Mouse (Mus musculus) liver, embryonic 12.5 days (tissue): Measurements from ENCODE around the gene Sp9. TPM values are rescaled to one million over a fixed set of nuclear protein-coding genes. Genes with fewer than 3 reads are reported as not detected.

Experiments
- ATAC-seq: fragments of 200-750 bp; cut with Nextera tagmentation; 2 replicates; pipeline ENCODE4 v1.8.0; 2017; ENCODE audit warnings: moderate number of reproducible peaks, mild to moderate bottlenecking, moderate library complexity
- H3K27ac ChIP-seq: fragments of 300-500 bp; sonication (generic); 2 replicates; pipeline ENCODE4 v1.5.1; 2016; ENCODE audit warnings: mild to moderate bottlenecking
- H3K27me3 ChIP-seq: fragments of 300-500 bp; sonication (generic); replicated peaks from 2 replicates; pipeline ENCODE4 v1.6.1; 2016; ENCODE audit warnings: mild to moderate bottlenecking, moderate library complexity
- H3K36me3 ChIP-seq: fragments of 300-500 bp; sonication (generic); 2 replicates; pipeline ENCODE4 v1.6.1; 2016; ENCODE audit warnings: mild to moderate bottlenecking, moderate library complexity
- H3K4me1 ChIP-seq: fragments of 300-500 bp; sonication (generic); 2 replicates; pipeline ENCODE4 v1.6.1; 2016
- H3K4me2 ChIP-seq: fragments of 300-500 bp; sonication (generic); 2 replicates; pipeline ENCODE4 v1.6.1; 2016; ENCODE audit warnings: mild to moderate bottlenecking, moderate library complexity
- H3K4me3 ChIP-seq: fragments of 300-500 bp; sonication (generic); 2 replicates; pipeline ENCODE4 v1.5.1; 2016; ENCODE audit warnings: mild to moderate bottlenecking, moderate library complexity
- H3K9ac ChIP-seq: fragments of 300-500 bp; sonication (generic); 2 replicates; pipeline ENCODE4 v1.6.1; 2016; ENCODE audit warnings: mild to moderate bottlenecking, moderate library complexity
- H3K9me3 ChIP-seq: fragments of 300-500 bp; sonication (generic); replicated peaks from 2 replicates; pipeline ENCODE4 v1.6.1; 2016; ENCODE audit warnings: mild to moderate bottlenecking, moderate library complexity
- WGBS: fragments of 180-500 bp; shearing (Covaris S2); methylation state at CpG from one replicate; pipeline ENCODE4 v1.1.7; 2016; ENCODE audit not compliant: insufficient replicate concordance; 5-methylcytosine and 5-hydroxymethylcytosine counted together
- polyA plus RNA-seq: library from polyadenylated mRNA; unstranded; fragments of >200 nt; fragmentation: Nextera tagmentation; extraction: Ambion mirVana; gene quantifications from 2 replicates; pipeline ENCODE4 v1.2.1, GENCODE M21; 2016

Gene Sp9
- polyA plus RNA-seq, 1 experiment from 2014 or later, result not detected

- Histone ChIP-seq H3K36me3 (peaks cover 76% of the 10 kb centered on the region), H3K4me1 (peaks cover 56% of the 10 kb centered on the region)
Observed at GRCm38 (mm10) chr2:73298154-73298553, 26.4 kb downstream of the Sp9 start.

GRCm38 (mm10) chr2:73298841-73299240 is 27.1 kb downstream of the Sp9 start:
- no peaks in the 10 kb centered on the region for H3K9me3 ChIP-seq
- H3K27ac ChIP-seq, result no peak overlapping the region
- no peak overlapping the region for H3K9ac ChIP-seq
- ATAC-seq, result no peak
- H3K4me3 ChIP-seq, result no peak overlapping the region
- 77% methylated on average over 3 of the region's 3 CpGs for WGBS
- no peaks in the 10 kb centered on the region for H3K27me3 ChIP-seq
- H3K4me1 ChIP-seq, result peaks cover 60% of the 10 kb centered on the region
- H3K4me2 ChIP-seq, result no peak overlapping the region
- peaks cover 76% of the 10 kb centered on the region for H3K36me3 ChIP-seq

More at GRCm38 (mm10) chr2:73298154-73298553, 26.4 kb downstream of the Sp9 start:
- H3K4me2 ChIP-seq, result no peak overlapping the region
- H3K27me3 ChIP-seq, result no peaks in the 10 kb centered on the region
- H3K9ac ChIP-seq, result no peak overlapping the region
- peak overlapping the region; percentile 24; the same call in 1 of the 2 replicates for H3K27ac ChIP-seq
- no peaks in the 10 kb centered on the region for H3K9me3 ChIP-seq
- ATAC-seq, result peak; percentile 49
- WGBS, result 69% methylated on average over 7 of the region's 7 CpGs
- H3K4me3 ChIP-seq, result no peak overlapping the region

- Histone ChIP-seq H3K27ac (peak overlapping the region; percentile 87), H3K4me1 (peaks cover 46% of the 10 kb centered on the region), H3K27me3 (no peaks in the 10 kb centered on the region), H3K36me3 (peaks cover 82% of the 10 kb centered on the region), H3K4me2 (peak overlapping the region; percentile 51), H3K9ac (peak overlapping the region; percentile 15; the same call in 1 of the 2 replicates), H3K4me3 (no peak overlapping the region), H3K9me3 (no peaks in the 10 kb centered on the region)
- peak; percentile 94 for ATAC-seq
- 18% methylated on average over 1 of the region's 1 CpGs for WGBS
Observed at GRCm38 (mm10) chr2:73301979-73302378, 30.3 kb downstream of the Sp9 start.

- peak overlapping the region; percentile 87 for H3K27ac ChIP-seq
- peaks cover 84% of the 10 kb centered on the region for H3K36me3 ChIP-seq
- H3K4me2 ChIP-seq, result 0 out of 2 replicates have a peak overlapping the region, but pooled peaks have one; percentile 51
Observed at GRCm38 (mm10) chr2:73302722-73303121, 31.0 kb downstream of the Sp9 start.

GRCm38 (mm10) chr2:73304506-73304905 is 32.8 kb downstream of the Sp9 start:
- ATAC-seq, result no peak
- Histone ChIP-seq H3K27me3 (no peaks in the 10 kb centered on the region), H3K27ac (no peak overlapping the region), H3K9me3 (no peaks in the 10 kb centered on the region), H3K4me2 (no peak overlapping the region), H3K4me1 (peaks cover 30% of the 10 kb centered on the region), H3K4me3 (no peak overlapping the region), H3K9ac (no peak overlapping the region), H3K36me3 (peaks cover 86% of the 10 kb centered on the region)
- 91% methylated on average over 5 of the region's 5 CpGs for WGBS

More at GRCm38 (mm10) chr2:73302722-73303121, 31.0 kb downstream of the Sp9 start:
- no peak overlapping the region for H3K4me3 ChIP-seq
- H3K9ac ChIP-seq, result peak overlapping the region; percentile 15; the same call in 1 of the 2 replicates
- WGBS, result 69% methylated on average over 9 of the region's 9 CpGs
- H3K4me1 ChIP-seq, result peaks cover 44% of the 10 kb centered on the region
- H3K27me3 ChIP-seq, result no peaks in the 10 kb centered on the region
- ATAC-seq, result no peak
- no peaks in the 10 kb centered on the region for H3K9me3 ChIP-seq

- Histone ChIP-seq H3K4me2 (no peak overlapping the region), H3K9me3 (no peaks in the 10 kb centered on the region), H3K27me3 (no peaks in the 10 kb centered on the region), H3K4me3 (no peak overlapping the region), H3K4me1 (peaks cover 30% of the 10 kb centered on the region), H3K27ac (no peak overlapping the region), H3K36me3 (peaks cover 90% of the 10 kb centered on the region), H3K9ac (no peak overlapping the region)
- no peak for ATAC-seq
- 87% methylated on average over 7 of the region's 7 CpGs for WGBS
Observed at GRCm38 (mm10) chr2:73306006-73306405, 34.3 kb downstream of the Sp9 start.

GRCm38 (mm10) chr2:73312152-73313116 is 40.7 kb downstream of the Sp9 start, which contains the start of the genes Scrn3 and Cir1:
Gene Scrn3, plus strand, starts transcription at chr2:73312601.
Gene Cir1, minus strand, starts transcription at chr2:73312701.
- H3K4me2 ChIP-seq, result peak within 1 kb of the TSS; percentile 78
- H3K4me1 ChIP-seq, result peaks cover 28% of the 10 kb centered on the region
- H3K27ac ChIP-seq, result peak within 1 kb of the TSS; percentile 96
- H3K27me3 ChIP-seq, result no peaks in the 10 kb centered on the region
- H3K4me3 ChIP-seq, result peak within 1 kb of the TSS; percentile 96
- H3K36me3 ChIP-seq, result peaks cover 39% of the 10 kb centered on the region
- H3K9ac ChIP-seq, result peak within 1 kb of the TSS; percentile 91
- peak; percentile 94 for ATAC-seq
- under 1% methylated on average over 64 of the region's 64 CpGs for WGBS
- no peaks in the 10 kb centered on the region for H3K9me3 ChIP-seq

GRCm38 (mm10) chr2:73313117-73313501 is 41.4 kb downstream of the Sp9 start:
- H3K4me3 ChIP-seq, result peak overlapping the region; percentile 96
- H3K9ac ChIP-seq, result peak overlapping the region; percentile 91
- WGBS, result 14% methylated on average over 14 of the region's 14 CpGs
- peak overlapping the region; percentile 78 for H3K4me2 ChIP-seq
- peaks cover 39% of the 10 kb centered on the region for H3K36me3 ChIP-seq
- ATAC-seq, result peak; percentile 44
- no peaks in the 10 kb centered on the region for H3K9me3 ChIP-seq
- H3K27ac ChIP-seq, result peak overlapping the region; percentile 96
- H3K27me3 ChIP-seq, result no peaks in the 10 kb centered on the region
- H3K4me1 ChIP-seq, result peaks cover 28% of the 10 kb centered on the region

GRCm38 (mm10) chr2:73314311-73314710 is 42.6 kb downstream of the Sp9 start:
- no peak overlapping the region for H3K4me3 ChIP-seq
- no peak for ATAC-seq
- no peaks in the 10 kb centered on the region for H3K27me3 ChIP-seq
- 88% methylated on average over 3 of the region's 3 CpGs for WGBS
- no peaks in the 10 kb centered on the region for H3K9me3 ChIP-seq
- H3K36me3 ChIP-seq, result peaks cover 36% of the 10 kb centered on the region
- peak overlapping the region; percentile 96; the same call in 1 of the 2 replicates for H3K27ac ChIP-seq
- H3K9ac ChIP-seq, result peak overlapping the region; percentile 91
- peaks cover 28% of the 10 kb centered on the region for H3K4me1 ChIP-seq
- peak overlapping the region; percentile 78 for H3K4me2 ChIP-seq

- no peak for ATAC-seq
- Histone ChIP-seq H3K4me2 (no peak overlapping the region), H3K4me1 (peaks cover 14% of the 10 kb centered on the region), H3K4me3 (no peak overlapping the region), H3K27ac (no peak overlapping the region), H3K27me3 (no peaks in the 10 kb centered on the region), H3K9me3 (no peaks in the 10 kb centered on the region), H3K36me3 (peaks cover 32% of the 10 kb centered on the region), H3K9ac (no peak overlapping the region)
- WGBS, result 87% methylated on average over 9 of the region's 9 CpGs
Observed at GRCm38 (mm10) chr2:73317426-73317825, 45.7 kb downstream of the Sp9 start.

- H3K4me2 ChIP-seq, result no peak overlapping the region
- H3K27ac ChIP-seq, result no peak overlapping the region
- peaks cover 40% of the 10 kb centered on the region for H3K36me3 ChIP-seq
- H3K4me3 ChIP-seq, result no peak overlapping the region
- peaks cover 5% of the 10 kb centered on the region for H3K4me1 ChIP-seq
- ATAC-seq, result no peak
- H3K9ac ChIP-seq, result no peak overlapping the region
- H3K27me3 ChIP-seq, result no peaks in the 10 kb centered on the region
- H3K9me3 ChIP-seq, result no peaks in the 10 kb centered on the region
- 86% methylated on average over 5 of the region's 5 CpGs for WGBS
Observed at GRCm38 (mm10) chr2:73319218-73319617, 47.5 kb downstream of the Sp9 start.

GRCm38 (mm10) chr2:73322991-73323390 is 51.3 kb downstream of the Sp9 start:
- Histone ChIP-seq H3K27me3 (no peaks in the 10 kb centered on the region), H3K4me1 (no peaks in the 10 kb centered on the region), H3K36me3 (peaks cover 29% of the 10 kb centered on the region), H3K9me3 (no peaks in the 10 kb centered on the region), H3K4me3 (no peak overlapping the region), H3K27ac (no peak overlapping the region), H3K4me2 (no peak overlapping the region), H3K9ac (no peak overlapping the region)
- ATAC-seq, result no peak
- WGBS, result 77% methylated on average over 12 of the region's 12 CpGs
